Mouse (Mus musculus) liver, embryonic 14.5 days (tissue): ENCODE data around the gene Nedd9. TPM values are rescaled to one million over a fixed set of nuclear protein-coding genes. Genes with fewer than 3 reads are reported as not detected.

ENCODE experiments used
- ATAC-seq: fragments of 200-750 bp; cut with Nextera tagmentation; 2 replicates; pipeline ENCODE4 v1.8.0; 2017; ENCODE audit warnings: moderate number of reproducible peaks, mild to moderate bottlenecking, moderate library complexity; ENCODE audit not compliant: insufficient read depth
- DNase-seq, 3 experiments: peaks; one replicate each; pipeline ENCODE4 v3.0.0-alpha.2; 2012 to 2013; ENCODE audit warnings: low read depth in 3 of 3, low spot score in 3 of 3
- H3K27ac ChIP-seq: fragments of 300-500 bp; sonication (generic); 2 replicates; pipeline ENCODE4 v1.5.1; 2014; ENCODE audit warnings: moderate library complexity, mild to moderate bottlenecking, control low read depth, inconsistent platforms
- H3K27me3 ChIP-seq: fragments of 300-500 bp; sonication (generic); 2 replicates; pipeline ENCODE4 v1.6.1; 2014; ENCODE audit warnings: mild to moderate bottlenecking, low read length, moderate library complexity; ENCODE audit not compliant: control insufficient read depth, insufficient read depth
- H3K36me3 ChIP-seq: fragments of 300-500 bp; sonication (generic); replicated peaks from 2 replicates; pipeline ENCODE4 v1.6.1; 2014; ENCODE audit warnings: low read depth; ENCODE audit not compliant: control insufficient read depth, insufficient read depth
- H3K4me1 ChIP-seq, 2 experiments: fragments of 200-500 bp in 1 of 2; fragments of 300-500 bp in 1 of 2; sonication (generic) in 1 of 2; replicated peaks; 2 replicates each; pipeline ENCODE4 v1.6.1; 2012 to 2014; ENCODE audit warnings: antibody characterized with exemption in 1 of 2, inconsistent platforms in 1 of 2, low read length in 1 of 2; ENCODE audit not compliant: control insufficient read depth in 2 of 2, insufficient read depth in 2 of 2
- H3K4me2 ChIP-seq: fragments of 300-500 bp; sonication (generic); 2 replicates; pipeline ENCODE4 v1.6.1; 2014; ENCODE audit warnings: low read depth, mild to moderate bottlenecking, control low read depth, moderate library complexity
- H3K4me3 ChIP-seq, 2 experiments: fragments of 200-500 bp in 1 of 2; fragments of 300-500 bp in 1 of 2; sonication (generic) in 1 of 2; 2 replicates each; pipeline ENCODE4 v1.5.1; 2012 to 2014; ENCODE audit warnings: low read depth in 2 of 2, low read length in 2 of 2, mild to moderate bottlenecking in 2 of 2, control low read depth in 1 of 2, inconsistent platforms in 1 of 2, moderate library complexity in 1 of 2; ENCODE audit not compliant: insufficient read depth in 1 of 2
- H3K9ac ChIP-seq: fragments of 300-500 bp; sonication (generic); replicated peaks from 2 replicates; pipeline ENCODE4 v1.6.1; 2014; ENCODE audit warnings: mild to moderate bottlenecking, control low read depth, moderate library complexity
- H3K9me3 ChIP-seq: fragments of 300-500 bp; sonication (generic); 2 replicates; pipeline ENCODE4 v1.6.1; 2016; ENCODE audit warnings: low read length, mixed read lengths; ENCODE audit not compliant: control insufficient read depth
- CTCF ChIP-seq: IDR thresholded peaks from 2 replicates; pipeline ENCODE4 v1.5.1; 2016; ENCODE audit warnings: antibody characterized with exemption, low read depth, control low read depth
- EP300 ChIP-seq: IDR thresholded peaks from 2 replicates; pipeline ENCODE4 v1.6.1; 2016; ENCODE audit warnings: antibody characterized with exemption, low read depth
- WGBS: fragments of 180-500 bp; shearing (Covaris S2); extraction: QIAGEN DNeasy Blood & Tissue Kit; methylation state at CpG from one replicate; pipeline ENCODE4 v1.1.7; 2014; ENCODE audit not compliant: insufficient replicate concordance; 5-methylcytosine and 5-hydroxymethylcytosine counted together
- polyA plus RNA-seq, 2 experiments: library from polyadenylated mRNA; depleted of rRNA in 1 of 2; stranded (reverse) in 1 of 2; unstranded in 1 of 2; fragments of >200 nt; fragmentation: Nextera tagmentation in 1 of 2; extraction: Ambion mirVana in 1 of 2; gene quantifications; 2 replicates each; pipeline versions ENCODE4 v1.2.1 to v1.2.3; 2012 to 2014

Gene Nedd9
- polyA plus RNA-seq, 2 experiments: 1.2 to 2.7 TPM

GRCm38 (mm10) chr13:41502917-41503301, 15.7 kb upstream of the Nedd9 start:
- Histone ChIP-seq H3K27ac (no peak overlapping the region), H3K36me3 (no peaks in the 10 kb centered on the region), H3K9ac (no peak overlapping the region), H3K9me3 (no peaks in the 10 kb centered on the region), H3K4me2 (no peak overlapping the region), H3K27me3 (no peaks in the 10 kb centered on the region), H3K4me1 (no peaks in the 10 kb centered on the region), H3K4me3 (no peak overlapping the region)
- no peak for DNase-seq
- TF ChIP-seq EP300: no peak
- TF ChIP-seq CTCF: no peak
- WGBS: 31% methylated on average over 2 of the region's 2 CpGs
- ATAC-seq: no peak

GRCm38 (mm10) chr13:41502136-41502916, 15.2 kb upstream of the Nedd9 start:
- ATAC-seq: no peak
- Histone ChIP-seq H3K4me3 (no peak overlapping the region), H3K4me1 (no peaks in the 10 kb centered on the region), H3K4me2 (no peak overlapping the region), H3K9me3 (no peaks in the 10 kb centered on the region), H3K27me3 (no peaks in the 10 kb centered on the region), H3K9ac (no peak overlapping the region), H3K27ac (no peak overlapping the region), H3K36me3 (no peaks in the 10 kb centered on the region)
- no peak for DNase-seq
- TF ChIP-seq CTCF: no peak
- no peak for TF ChIP-seq EP300
- 18% methylated on average over 12 of the region's 12 CpGs for WGBS

GRCm38 (mm10) chr13:41500793-41501192, 13.6 kb upstream of the Nedd9 start:
- no peak overlapping the region for H3K4me2 ChIP-seq
- ATAC-seq (no peak), DNase-seq (no peak)
- no peak overlapping the region for H3K9ac ChIP-seq
- H3K27me3 ChIP-seq: no peaks in the 10 kb centered on the region
- H3K27ac ChIP-seq: no peak overlapping the region
- no peak for TF ChIP-seq CTCF
- TF ChIP-seq EP300: no peak
- no peak overlapping the region for H3K4me3 ChIP-seq
- H3K9me3 ChIP-seq: no peaks in the 10 kb centered on the region
- 36% methylated on average over 3 of the region's 3 CpGs for WGBS
- no peaks in the 10 kb centered on the region for H3K36me3 ChIP-seq
- H3K4me1 ChIP-seq: no peaks in the 10 kb centered on the region

GRCm38 (mm10) chr13:41498611-41499121, 11.5 kb upstream of the Nedd9 start:
- DNase-seq: no peak
- no peak for TF ChIP-seq EP300
- TF ChIP-seq CTCF: no peak
- WGBS: 62% methylated on average over 2 of the region's 2 CpGs
- Histone ChIP-seq H3K27ac (no peak overlapping the region), H3K4me3 (no peak overlapping the region), H3K9me3 (no peaks in the 10 kb centered on the region), H3K4me2 (no peak overlapping the region), H3K36me3 (no peaks in the 10 kb centered on the region), H3K27me3 (no peaks in the 10 kb centered on the region), H3K4me1 (no peaks in the 10 kb centered on the region), H3K9ac (no peak overlapping the region)
- no peak for ATAC-seq

GRCm38 (mm10) chr13:41494681-41495080, 7.5 kb upstream of the Nedd9 start:
- H3K9ac ChIP-seq: no peak overlapping the region
- H3K4me1 ChIP-seq: no peaks in the 10 kb centered on the region
- no peak overlapping the region for H3K4me2 ChIP-seq
- H3K36me3 ChIP-seq: no peaks in the 10 kb centered on the region
- no peak overlapping the region for H3K4me3 ChIP-seq
- no peaks in the 10 kb centered on the region for H3K9me3 ChIP-seq
- WGBS: 65% methylated on average over 2 of the region's 2 CpGs
- ATAC-seq (no peak), DNase-seq (no peak)
- TF ChIP-seq CTCF: no peak
- TF ChIP-seq EP300: no peak
- no peaks in the 10 kb centered on the region for H3K27me3 ChIP-seq
- H3K27ac ChIP-seq: no peak overlapping the region
